Mouse (Mus musculus): Measurements from ENCODE around the gene Zbtb25. TPM values are rescaled to one million over a fixed set of nuclear protein-coding genes. Genes with fewer than 3 reads are reported as not detected.

Zbtb25 gene
- total RNA-seq, 2 experiments from 2014 or later: 5.4 to 10.4 TPM

- intact Hi-C loops (cut with DNase I): no loop called here
- DNase-seq: no peak
These were observed 65.2 kb downstream of the Zbtb25 start for GRCm38 (mm10) chr12:76304199-76304598.

GRCm38 (mm10) chr12:76303474-76303873 lies 65.9 kb downstream of the Zbtb25 start:
- no peak for DNase-seq
- intact Hi-C loops (cut with DNase I): no loop called here

- no peak for DNase-seq
- intact Hi-C loops (cut with DNase I): no loop called here
These were observed 69.0 kb downstream of the Zbtb25 start for GRCm38 (mm10) chr12:76300367-76300766.

GRCm38 (mm10) chr12:76299361-76299906 lies 70.0 kb downstream of the Zbtb25 start:
- intact Hi-C loops (cut with DNase I): no loop called here
- DNase-seq: no peak

GRCm38 (mm10) chr12:76297830-76298229 lies 71.6 kb downstream of the Zbtb25 start:
- no peak for DNase-seq
- intact Hi-C loops (cut with DNase I): no loop called here

Other genes starting within 250 kb of the Zbtb25 start
- not detected for gene Esr2, start 192.3 kb downstream of the Zbtb25 start, total RNA-seq (2021)
- not detected for gene Tex21, start 122.9 kb downstream of the Zbtb25 start, total RNA-seq (2021)
- 10 to 100 TPM; 28.4 to 28.9 TPM for gene Mthfd1, start 114.3 kb downstream of the Zbtb25 start, total RNA-seq (2021)
- 1 to 10 TPM; 1.7 to 2.2 TPM for gene Akap5, start 44.7 kb downstream of the Zbtb25 start, total RNA-seq (2021)
- 1 to 10 TPM; 3.5 to 4.2 TPM for gene Zbtb1, start 664 bp upstream of the Zbtb25 start, total RNA-seq (2021)
- 1 to 10 TPM; 5.7 to 7.8 TPM for gene Hspa2, start 34.6 kb upstream of the Zbtb25 start, total RNA-seq (2021)
- not detected for gene Ppp1r36, start 47.9 kb upstream of the Zbtb25 start, total RNA-seq (2021)
- 10 to 100 TPM; 13.2 to 15.2 TPM for gene Plekhg3, start 161.3 kb upstream of the Zbtb25 start, total RNA-seq (2021)

Measured in heart, postnatal 36 days (tissue).